8 mouse cellular contexts compared by ENCODE assay signal in genomic region chr1:135282536-135283286, GRCm38 (mm10). TPM values are rescaled to one million over a fixed set of nuclear protein-coding genes. Genes with fewer than 3 reads are reported as not detected.
DNase-seq lines count a peak whose midpoint lies in the region; ATAC-seq and TF ChIP-seq lines count a peak whose summit lies in the region.

No protein-coding gene starts in this region.

- H3K36me3 ChIP-seq in heart, embryonic 15.5 days: peaks cover 9% of the 10 kb centered on the region; the same call in 1 of the 2 replicates
- no peaks in the 10 kb centered on the region; the same call in 1 of the 2 replicates for H3K36me3 ChIP-seq in liver, embryonic 11.5 days (ENCODE audit: control insufficient read depth, insufficient read depth, low read length)

- H3K4me2 ChIP-seq in heart, embryonic 15.5 days: peak overlapping the region; percentile 87
- H3K4me2 ChIP-seq in liver, embryonic 11.5 days: peak overlapping the region; percentile 96

- WGBS in heart, embryonic 15.5 days: 29% methylated on average over 13 of the region's 13 CpGs
- 22% methylated on average over 13 of the region's 13 CpGs for WGBS in liver, embryonic 11.5 days

- ATAC-seq in heart, embryonic 15.5 days (replicated peaks; ENCODE audit: insufficient number of reproducible peaks, insufficient read depth, low FRiP score, low read depth): no peak
- ATAC-seq in liver, embryonic 11.5 days (replicated peaks; ENCODE audit: low FRiP score): 0 out of 2 replicates have a peak, but pooled peaks have one; percentile 18
- peak; percentile 90 for ATAC-seq in monocyte, adult 5-6 weeks (replicated peaks; ENCODE audit: insufficient number of reproducible peaks, low FRiP score, low TSS enrichment, poor library complexity, severe bottlenecking)

- H3K4me1 ChIP-seq in cortical plate, adult 2 months (ENCODE audit: control insufficient read depth, insufficient read depth, low read length): no peaks in the 10 kb centered on the region; the same call in 1 of the 2 replicates
- peaks cover 31% of the 10 kb centered on the region for H3K4me1 ChIP-seq in heart, embryonic 15.5 days (replicated peaks)
- no peaks in the 10 kb centered on the region for H3K4me1 ChIP-seq in liver, embryonic 11.5 days (replicated peaks; ENCODE audit: control insufficient read depth, insufficient read depth, low read length)

- no peaks in the 10 kb centered on the region for H3K27me3 ChIP-seq in heart, embryonic 15.5 days
- no peaks in the 10 kb centered on the region for H3K27me3 ChIP-seq in liver, embryonic 11.5 days (replicated peaks; ENCODE audit: control insufficient read depth, insufficient read depth, low read length)

- DNase-seq in heart, adult 11 months: peak; percentile 95
- DNase-seq in heart, postnatal 4 days: no peak
- DNase-seq in liver, embryonic 11.5 days (ENCODE audit: low spot score): no peak
- DNase-seq in natural killer cell, adult 2 months (ENCODE audit: low spot score in 2 of 2): no peak
- no peak for DNase-seq in frontal cortex, postnatal 14 days (ENCODE audit: low spot score in 2 of 2)

- peak overlapping the region; percentile 93 for H3K27ac ChIP-seq in cortical plate, adult 2 months (ENCODE audit: insufficient read depth, low read length)
- H3K27ac ChIP-seq in heart, embryonic 15.5 days: peak overlapping the region; percentile 93
- peak overlapping the region; percentile 62; the same call in 1 of the 2 replicates for H3K27ac ChIP-seq in liver, embryonic 11.5 days (ENCODE audit: low read depth, low read length)

- no peak for TF ChIP-seq CTCF in cortical plate, adult 2 months (IDR thresholded peaks at IDR 0.05; ENCODE audit: extremely low read depth, insufficient read depth, low read length)

- peak overlapping the region; percentile 97 for H3K9ac ChIP-seq in heart, embryonic 15.5 days
- peak overlapping the region; percentile 75 for H3K9ac ChIP-seq in liver, embryonic 11.5 days (ENCODE audit: low read depth, low read length)

- TF ChIP-seq POLR2A in cortical plate, adult 2 months (IDR thresholded peaks at IDR 0.05; ENCODE audit: extremely low read depth, insufficient read depth, low read length): no peak

- no peaks in the 10 kb centered on the region for H3K9me3 ChIP-seq in heart, embryonic 15.5 days (replicated peaks)
- no peaks in the 10 kb centered on the region for H3K9me3 ChIP-seq in liver, embryonic 11.5 days (ENCODE audit: control insufficient read depth, low read length)

- peak overlapping the region; percentile 49 for H3K4me3 ChIP-seq in cortical plate, adult 2 months (ENCODE audit: insufficient read depth, low read length)
- H3K4me3 ChIP-seq in heart, embryonic 15.5 days: peak overlapping the region; percentile 83
- peak overlapping the region; percentile 65 for H3K4me3 ChIP-seq in liver, embryonic 11.5 days (ENCODE audit: low read depth, low read length)

RNA-seq across cellular contexts. Expression of gene Rnpep, which starts 1.2 kb away (rescaled TPM):
- 10 to 100 TPM; 18.9 to 23.3 TPM for total RNA-seq in heart, postnatal 4 days (2021)
- 47.4 and 53.8 TPM in 2 replicates for polyA plus RNA-seq in cortical plate, adult 2 months (2012; rRNA removed)
- 47.2 and 63.0 TPM in 2 replicates for polyA plus RNA-seq in heart, embryonic 15.5 days (2015; fragmentation: Nextera tagmentation; extraction: Ambion mirVana)
- polyA plus RNA-seq in liver, embryonic 11.5 days (2014; fragmentation: Nextera tagmentation; extraction: Ambion mirVana): 64.5 and 67.4 TPM in 2 replicates
- total RNA-seq in monocyte, adult 5-6 weeks (2017): 66.6 to 85.9 TPM (median 71.4 TPM) in 3 replicates

RNA-seq across cellular contexts. Expression of gene Elf3, which starts 24.3 kb away (rescaled TPM):
- under 1 TPM; 0.50 to 0.74 TPM for total RNA-seq in heart, postnatal 4 days (2021)
- polyA plus RNA-seq in cortical plate, adult 2 months (2012; rRNA removed): 0.11 and 0.21 TPM in 2 replicates
- 1.4 and 2.6 TPM in 2 replicates for polyA plus RNA-seq in heart, embryonic 15.5 days (2015; fragmentation: Nextera tagmentation; extraction: Ambion mirVana)
- 2.0 and 2.4 TPM in 2 replicates for polyA plus RNA-seq in liver, embryonic 11.5 days (2014; fragmentation: Nextera tagmentation; extraction: Ambion mirVana)
- total RNA-seq in monocyte, adult 5-6 weeks (2017): 0.19 TPM in 1 of 3 replicates, not detected in the others

RNA-seq across cellular contexts. Expression of gene Timm17a, which starts 30.9 kb away (rescaled TPM):
- total RNA-seq in heart, postnatal 4 days (2021): 100 to 1,000 TPM; 392 to 414 TPM
- 82.7 and 88.6 TPM in 2 replicates for polyA plus RNA-seq in cortical plate, adult 2 months (2012; rRNA removed)
- polyA plus RNA-seq in heart, embryonic 15.5 days (2015; fragmentation: Nextera tagmentation; extraction: Ambion mirVana): 287 and 387 TPM in 2 replicates
- polyA plus RNA-seq in liver, embryonic 11.5 days (2014; fragmentation: Nextera tagmentation; extraction: Ambion mirVana): 258 and 269 TPM in 2 replicates
- 11.7 to 18.5 TPM (median 16.7 TPM) in 3 replicates for total RNA-seq in monocyte, adult 5-6 weeks (2017)

RNA-seq across cellular contexts. Expression of gene Lmod1, which starts 41.9 kb away (rescaled TPM):
- total RNA-seq in heart, postnatal 4 days (2021): 1 to 10 TPM; 1.4 to 1.6 TPM
- 0.58 and 0.87 TPM in 2 replicates for polyA plus RNA-seq in cortical plate, adult 2 months (2012; rRNA removed)
- polyA plus RNA-seq in heart, embryonic 15.5 days (2015; fragmentation: Nextera tagmentation; extraction: Ambion mirVana): 2.0 and 3.6 TPM in 2 replicates
- polyA plus RNA-seq in liver, embryonic 11.5 days (2014; fragmentation: Nextera tagmentation; extraction: Ambion mirVana): 0.16 TPM in 2 replicates
- total RNA-seq in monocyte, adult 5-6 weeks (2017): not detected in 3 replicates
